Mouse (Mus musculus): ENCODE measurements around the gene Slc12a5.

Slc12a5 gene

DNA sequence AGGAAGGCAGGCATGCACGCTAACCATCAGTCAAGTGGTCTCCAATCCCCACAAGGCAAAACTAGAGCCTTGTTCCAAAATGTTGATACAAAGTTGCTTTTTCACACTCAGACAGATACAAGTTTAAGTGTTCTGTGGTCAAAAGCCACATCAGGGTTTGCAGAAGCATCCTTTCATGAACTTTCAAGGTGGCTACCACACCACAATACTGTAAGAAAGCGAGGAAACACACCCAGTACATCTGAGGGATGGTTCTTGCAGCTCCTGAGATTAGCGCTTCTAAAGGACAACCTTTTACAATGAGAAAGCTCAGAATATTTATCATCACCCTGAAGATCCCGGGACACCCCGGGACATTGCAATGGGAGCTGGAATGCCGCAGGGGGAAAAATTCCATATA is 72.7 kb downstream of the Slc12a5 start:
- DNase-seq (ENCODE audit: low spot score), result no peak

DNA sequence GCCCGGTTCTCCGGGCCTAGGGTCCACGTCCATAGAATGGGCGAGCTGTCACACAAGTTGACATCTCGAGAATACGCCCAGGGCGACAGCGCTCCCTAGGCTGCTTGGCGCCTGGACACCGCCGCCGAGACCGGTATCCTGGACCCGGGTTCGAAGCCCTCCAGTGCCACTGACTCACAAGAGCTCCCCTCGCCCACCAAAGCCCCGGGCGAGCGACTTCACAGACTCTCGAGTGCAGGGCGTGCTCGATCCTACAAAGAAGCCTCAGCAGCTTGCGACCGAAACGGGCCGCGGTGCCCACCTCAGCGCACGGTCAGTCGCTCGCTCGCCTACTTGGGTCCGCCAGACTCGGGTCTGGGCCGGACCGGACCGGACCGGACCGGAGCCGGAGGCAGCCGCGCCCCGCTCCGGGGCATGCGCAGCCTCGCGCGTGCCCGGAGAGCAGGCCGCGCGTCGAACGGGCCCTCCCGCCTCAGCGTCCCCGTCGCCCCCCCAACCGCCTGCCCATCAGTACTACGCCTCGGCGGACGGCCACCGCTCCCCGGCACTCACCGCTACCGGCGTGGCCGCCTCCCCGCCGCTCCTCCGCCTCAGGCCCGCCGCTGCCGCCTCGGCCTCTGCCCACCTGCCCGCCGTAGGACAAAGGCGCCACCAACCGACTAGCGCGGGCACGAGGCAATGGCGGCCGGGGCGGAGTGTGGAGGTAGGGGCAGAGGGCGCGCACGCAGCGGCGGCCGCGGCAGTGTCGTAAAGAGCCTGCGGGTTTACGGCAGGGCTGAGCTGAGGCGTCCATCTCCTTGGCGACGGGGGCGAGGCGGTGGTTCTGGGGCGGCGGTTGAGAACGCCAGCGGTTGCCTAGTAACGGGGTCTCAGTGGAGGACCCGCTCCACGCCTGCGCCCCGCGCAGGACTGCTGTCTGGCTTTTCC is 73.8 kb downstream of the Slc12a5 start, which contains the start of gene Ncoa5:
Gene Ncoa5, minus strand, starts transcription at position 737 of the 927 bp plus-strand sequence.
- peak; percentile 95 for DNase-seq (ENCODE audit: low spot score)

DNA sequence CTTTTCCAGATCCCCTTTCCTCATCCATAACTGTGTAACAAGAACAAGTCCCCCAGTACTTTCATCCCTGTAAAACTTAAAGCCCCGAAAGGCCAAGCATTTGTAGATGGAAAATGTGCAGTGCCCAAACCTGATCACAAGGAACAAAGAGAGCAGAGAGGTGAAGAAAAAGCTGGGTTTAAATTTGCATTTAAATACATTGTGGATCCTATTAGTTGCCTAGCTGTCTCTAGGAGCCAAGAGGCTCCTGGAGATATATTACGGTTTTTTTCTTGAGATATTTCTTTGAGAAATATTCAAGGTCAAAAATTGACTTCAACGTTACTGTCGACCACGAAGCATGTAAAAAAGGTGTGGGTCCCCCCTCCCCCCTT is 74.4 kb downstream of the Slc12a5 start:
- no peak for DNase-seq (ENCODE audit: low spot score)

GRCm38 (mm10) chr2:165037415-165037814 is 76.8 kb downstream of the Slc12a5 start:
- no peak for DNase-seq (ENCODE audit: low spot score)

GRCm38 (mm10) chr2:165042126-165042525 is 81.5 kb downstream of the Slc12a5 start:
- no peak for DNase-seq (ENCODE audit: low spot score)

DNA sequence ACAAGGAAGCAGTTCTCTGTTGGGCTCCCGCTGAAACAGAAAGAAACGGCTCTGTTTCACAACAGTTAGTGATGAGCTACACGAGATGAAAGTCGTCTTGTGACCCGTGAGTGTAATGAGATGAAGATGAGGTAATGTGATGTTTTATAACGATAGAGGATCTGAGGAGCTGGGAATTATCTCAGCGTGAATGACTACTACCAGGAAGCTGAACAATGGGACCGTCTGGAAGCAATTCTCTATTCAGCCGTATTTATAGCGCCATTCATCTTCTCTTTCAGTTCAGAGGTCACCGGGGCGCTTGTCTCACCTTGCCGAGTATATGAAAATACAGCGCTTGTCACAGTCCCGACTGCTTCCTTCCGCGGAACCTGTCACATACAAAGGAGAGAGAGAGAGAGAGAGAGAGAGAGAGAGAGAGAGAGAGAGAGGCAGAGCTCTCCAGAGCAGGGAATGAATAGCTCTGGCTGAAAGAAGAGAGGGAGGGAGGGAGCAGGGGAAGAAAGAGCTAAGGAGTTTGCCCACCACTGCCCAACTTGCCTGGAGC is 82.6 kb downstream of the Slc12a5 start:
- no peak for DNase-seq (ENCODE audit: low spot score)

DNA sequence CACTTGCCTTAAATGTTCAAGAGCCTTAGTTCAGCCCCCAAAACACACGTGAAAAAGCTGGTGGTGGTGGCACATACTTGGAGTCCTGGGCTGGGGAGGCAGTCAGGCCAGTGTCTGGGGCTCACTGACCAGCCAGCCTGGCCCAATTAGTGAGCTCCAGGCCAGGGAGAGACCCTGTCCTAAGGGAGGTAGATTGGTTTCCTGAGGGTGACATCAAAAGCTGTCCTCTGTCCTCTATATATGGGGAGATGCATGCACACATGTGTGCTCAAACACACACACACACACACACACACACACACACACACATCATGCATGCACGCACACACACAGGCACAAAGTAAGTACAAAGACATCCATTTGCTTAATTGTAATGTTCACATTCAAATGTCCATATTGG is 83.1 kb downstream of the Slc12a5 start:
- no peak for DNase-seq (ENCODE audit: low spot score)

DNA sequence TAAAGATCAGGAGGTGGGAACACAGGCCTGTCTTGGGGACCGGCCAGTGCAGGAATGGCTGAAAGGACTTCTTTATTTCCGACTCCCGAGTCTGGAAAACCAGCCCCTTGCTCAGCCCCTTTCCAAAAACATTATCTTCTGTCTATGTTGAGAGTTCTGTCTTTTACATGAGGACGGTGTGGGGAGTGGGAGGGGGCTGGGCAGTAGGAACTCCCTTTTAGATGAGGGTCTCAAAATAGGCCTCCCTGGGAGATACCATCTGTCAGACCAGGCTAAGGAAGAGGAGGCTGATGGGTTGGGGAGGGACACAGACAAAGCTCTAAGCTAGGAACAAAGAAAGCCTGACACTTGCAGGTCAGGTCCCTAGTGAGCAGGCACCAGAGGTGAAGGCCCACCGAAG is 88.4 kb downstream of the Slc12a5 start:
- DNase-seq (ENCODE audit: low spot score), result no peak

Measured in ovary, postnatal 10 days (tissue).